Mouse (Mus musculus): ENCODE measurements around the gene Rcn2.

Rcn2 gene

DNA sequence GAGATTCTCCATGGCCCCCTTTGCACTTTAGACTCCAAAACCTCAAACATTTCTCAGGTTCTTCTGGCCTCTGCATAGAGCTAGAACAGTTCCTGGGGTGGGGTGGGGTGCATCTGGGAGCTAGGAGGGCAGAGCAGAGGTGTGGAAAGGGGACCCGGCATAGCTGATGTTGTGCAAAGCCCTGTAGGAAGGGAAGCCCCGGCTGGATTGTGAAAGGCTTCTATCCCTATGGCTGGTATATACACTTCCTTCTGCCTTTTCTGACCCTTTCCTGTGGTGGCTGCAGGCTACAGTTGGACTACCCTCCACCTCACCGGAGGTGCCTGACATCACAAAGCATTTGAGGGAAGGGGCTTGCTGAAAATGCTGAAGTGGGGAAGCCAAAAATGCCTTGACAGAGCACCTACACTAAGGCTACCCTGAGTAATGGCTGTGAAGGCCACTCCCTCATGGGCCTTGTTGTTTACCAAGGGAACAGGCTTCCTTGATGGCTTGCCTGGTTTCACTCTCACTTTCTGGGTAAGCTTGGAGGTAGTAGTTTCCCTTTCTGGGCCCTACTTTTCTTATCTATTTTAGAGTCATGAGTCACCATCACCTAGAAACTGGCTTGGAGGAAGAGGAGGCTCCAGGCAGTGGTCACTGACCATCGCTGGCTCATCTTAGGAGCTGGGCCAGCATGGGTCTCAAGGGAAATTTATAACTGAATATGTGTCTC is 56.1 kb downstream of the Rcn2 start:
- no peak for DNase-seq (ENCODE audit: low read depth, low spot score)

- DNase-seq (ENCODE audit: low read depth, low spot score), result no peak
These were observed 58.4 kb downstream of the Rcn2 start for GRCm38 (mm10) chr9:56100041-56100522.

GRCm38 (mm10) chr9:56101022-56101421 is 59.4 kb downstream of the Rcn2 start:
- DNase-seq (ENCODE audit: low read depth, low spot score), result no peak

DNA sequence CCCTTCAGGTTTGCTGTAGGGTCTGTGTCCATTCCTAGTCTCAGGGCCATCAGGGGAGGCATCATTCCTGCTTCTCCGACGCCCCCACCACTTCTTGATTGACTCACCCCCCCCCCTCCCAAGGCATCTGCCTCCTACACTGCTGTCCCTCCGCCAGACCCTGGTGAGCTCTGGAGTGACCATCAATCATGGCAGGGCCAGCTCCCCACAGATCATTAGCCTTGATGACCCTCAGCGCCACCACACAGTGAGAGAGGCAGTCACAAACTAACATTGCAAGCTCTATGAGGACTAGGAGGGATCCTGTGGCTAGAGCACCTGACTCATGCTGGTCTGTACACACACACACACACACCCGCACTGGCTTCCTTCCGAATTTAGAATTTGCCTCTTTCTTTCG is 63.3 kb downstream of the Rcn2 start:
- DNase-seq (ENCODE audit: low read depth, low spot score), result no peak

- peak; percentile 34 for DNase-seq (ENCODE audit: low read depth, low spot score)
These were observed 64.8 kb downstream of the Rcn2 start for GRCm38 (mm10) chr9:56106274-56107072.

DNA sequence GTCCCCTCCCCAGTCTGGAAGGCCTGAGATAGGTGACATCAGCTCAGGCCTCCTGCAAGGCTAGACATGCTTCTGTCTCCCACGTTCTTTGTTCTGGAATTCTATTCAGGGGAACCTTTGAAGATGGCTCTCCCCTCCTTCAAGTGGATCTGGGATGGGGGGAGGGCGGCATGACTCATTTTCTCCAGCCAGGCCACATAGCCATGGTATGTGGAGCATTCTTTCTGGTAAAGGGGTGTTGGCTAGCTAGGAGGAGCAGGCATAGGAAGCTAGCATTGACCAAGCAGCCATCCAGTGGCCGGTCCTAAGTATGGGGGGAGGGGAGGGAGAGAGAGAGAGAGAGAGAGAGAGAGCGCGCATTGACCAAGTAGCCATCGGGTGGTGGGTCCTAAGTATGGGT is 65.9 kb downstream of the Rcn2 start:
- peak; percentile 89 for DNase-seq (ENCODE audit: low read depth, low spot score)

- DNase-seq (ENCODE audit: low read depth, low spot score), result no peak
These were observed 66.5 kb downstream of the Rcn2 start for GRCm38 (mm10) chr9:56108174-56108573.

All from ZHBTc4 (cell line).